Mouse (Mus musculus) brain, embryonic 14.5 days (tissue): ENCODE results near the gene Zfp300.

ENCODE experiments used
- CTCF ChIP-seq: fragments of 200-500 bp; IDR thresholded peaks from 2 replicates; pipeline ENCODE4 v1.5.1; 2012; ENCODE audit warnings: inconsistent platforms, mild to moderate bottlenecking, moderate library complexity, borderline replicate concordance; ENCODE audit not compliant: insufficient read depth, insufficient read length; ENCODE audit errors: extremely low read depth
- POLR2A ChIP-seq: fragments of 200-500 bp; IDR thresholded peaks from 2 replicates; pipeline ENCODE4 v1.6.1; 2012; ENCODE audit warnings: mild to moderate bottlenecking, inconsistent platforms, borderline replicate concordance; ENCODE audit not compliant: poor library complexity, insufficient read depth, insufficient read length, severe bottlenecking; ENCODE audit errors: extremely low read depth

- no peak for TF ChIP-seq POLR2A
- no peak for TF ChIP-seq CTCF
These were observed 27.9 kb downstream of the Zfp300 start for GRCm38 (mm10) chrX:21061460-21061859.
